Mouse (Mus musculus) left cerebral cortex, postnatal 10 days (tissue): ENCODE measurements at regions not wholly inside any gene's neighbourhood (a gene's known extent, or its start where the extent isn't known, plus 50 kb on each side); places are given as distances from the start of the nearest gene placed in this dataset.
A peak's percentile ranks its signal among the peaks of the same experiment; 100 is the strongest.

Source experiments
- DNase-seq, 2 experiments: peaks; one replicate each; pipeline ENCODE4 v3.0.0; 2021 to 2022; ENCODE audit warnings: low spot score in 2 of 2, mixed read lengths in 1 of 2; ENCODE audit errors: extremely low spot score in 1 of 2
- intact Hi-C: fragments of 180-260 bp; cut with DNase I; formaldehyde crosslinking; loops from one replicate; pipeline ENCODE4 v1.15.1; 2025

GRCm38 (mm10) chrX:10397257-10397656 lies 87.7 kb upstream of the Tspan7 start:
- no peak for DNase-seq
- intact Hi-C loops = no loop called here

GRCm38 (mm10) chrX:10411238-10411637 lies 73.7 kb upstream of the Tspan7 start:
- intact Hi-C loops = no loop called here
- DNase-seq = peak in 1 of 2 experiments; percentile 8

GRCm38 (mm10) chrX:10422440-10422839 lies 62.5 kb upstream of the Tspan7 start:
- intact Hi-C loops = no loop called here
- no peak for DNase-seq
